Mouse (Mus musculus) frontal cortex, postnatal 25 days (tissue): Measurements from ENCODE around the gene Efhd2.

ENCODE experiments used
- DNase-seq, 2 experiments: peaks; one replicate each; pipeline ENCODE4 v3.0.0; 2022; ENCODE audit warnings: low spot score in 2 of 2

Gene Efhd2

GRCm38 (mm10) chr4:141810975-141811374, 63.7 kb downstream of the Efhd2 start:
- DNase-seq = no peak

GRCm38 (mm10) chr4:141809850-141810464, 64.8 kb downstream of the Efhd2 start:
- DNase-seq = no peak
